Mouse (Mus musculus): ENCODE data around the gene Mex3d.

Gene Mex3d

GRCm38 (mm10) chr10:80331636-80332524, 55.6 kb downstream of the Mex3d start:
- DNase-seq (ENCODE audit: low read depth in 2 of 2, low spot score in 2 of 2): no peak

GRCm38 (mm10) chr10:80330888-80331287, 56.6 kb downstream of the Mex3d start:
- no peak for DNase-seq (ENCODE audit: low read depth in 2 of 2, low spot score in 2 of 2)

Measured in CD8-positive naive resting alpha-beta T cell, adult 2 months (primary cell).